Mouse (Mus musculus) testis, adult 2 months (tissue): Measurements from ENCODE around the gene Brinp2. TPM values are rescaled to one million over a fixed set of nuclear protein-coding genes. Genes with fewer than 3 reads are reported as not detected.
A peak's percentile ranks its signal among the peaks of the same experiment; 100 is the strongest.

Experiments used
- H3K27ac ChIP-seq: fragments of 200-500 bp; 2 replicates; pipeline ENCODE4 v1.5.1; 2012; ENCODE audit warnings: low read depth, low read length; ENCODE audit not compliant: control insufficient read depth, insufficient read depth
- H3K27me3 ChIP-seq: fragments of 200-500 bp; 2 replicates; pipeline ENCODE4 v1.6.1; 2012; ENCODE audit warnings: mild to moderate bottlenecking, low read length, moderate library complexity; ENCODE audit not compliant: control insufficient read depth, insufficient read depth
- H3K36me3 ChIP-seq: fragments of 200-500 bp; 2 replicates; pipeline ENCODE4 v1.6.1; 2012; ENCODE audit warnings: mild to moderate bottlenecking, low read length; ENCODE audit not compliant: control insufficient read depth, insufficient read depth
- H3K4me1 ChIP-seq: fragments of 200-500 bp; 2 replicates; pipeline ENCODE4 v1.6.1; 2012; ENCODE audit warnings: low read length; ENCODE audit not compliant: control insufficient read depth, insufficient read depth
- H3K4me3 ChIP-seq: fragments of 200-500 bp; 2 replicates; pipeline ENCODE4 v1.5.1; 2012; ENCODE audit warnings: low read depth, mild to moderate bottlenecking, low read length, moderate library complexity, mixed read lengths; ENCODE audit not compliant: control insufficient read depth
- CTCF ChIP-seq: fragments of 200-500 bp; IDR thresholded peaks from 2 replicates; pipeline ENCODE4 v1.5.1; 2012; ENCODE audit warnings: low read depth, mild to moderate bottlenecking, inconsistent platforms, low read length, moderate library complexity; ENCODE audit not compliant: control insufficient read depth, insufficient read depth, insufficient replicate concordance
- POLR2A ChIP-seq: fragments of 200-500 bp; IDR thresholded peaks from 2 replicates; pipeline ENCODE4 v1.6.1; 2012; ENCODE audit warnings: low read depth, mild to moderate bottlenecking, inconsistent platforms, low read length, moderate library complexity; ENCODE audit not compliant: control insufficient read depth
- polyA plus RNA-seq: library from polyadenylated mRNA; depleted of rRNA; stranded (reverse); fragments of >200 nt; gene quantifications from 2 replicates; pipeline ENCODE4 v1.2.3, GENCODE M21; 2012; rRNA removed

Gene Brinp2
- polyA plus RNA-seq, 1 experiment = 0.07 TPM

- H3K27ac ChIP-seq = no peak overlapping the region
- H3K4me3 ChIP-seq = no peak overlapping the region
- TF ChIP-seq POLR2A = no peak
- no peak for TF ChIP-seq CTCF
- H3K27me3 ChIP-seq = no peaks in the 10 kb centered on the region
- H3K4me1 ChIP-seq = no peaks in the 10 kb centered on the region; the same call in 1 of the 2 replicates
- no peaks in the 10 kb centered on the region for H3K36me3 ChIP-seq
Measured at GRCm38 (mm10) chr1:158215581-158215980, 140.5 kb downstream of the Brinp2 start.

- Histone ChIP-seq H3K36me3 (no peaks in the 10 kb centered on the region), H3K27me3 (no peaks in the 10 kb centered on the region), H3K27ac (no peak overlapping the region), H3K4me3 (no peak overlapping the region), H3K4me1 (no peaks in the 10 kb centered on the region; the same call in 1 of the 2 replicates)
- TF ChIP-seq CTCF (peak; percentile 45; the same call in 1 of the 2 replicates), POLR2A (no peak)
Measured at GRCm38 (mm10) chr1:158214743-158215142, 141.4 kb downstream of the Brinp2 start.

GRCm38 (mm10) chr1:158213736-158214135, 142.4 kb downstream of the Brinp2 start:
- no peaks in the 10 kb centered on the region for H3K27me3 ChIP-seq
- TF ChIP-seq CTCF = no peak
- TF ChIP-seq POLR2A = no peak
- peaks cover 4% of the 10 kb centered on the region for H3K4me1 ChIP-seq
- H3K4me3 ChIP-seq = no peak overlapping the region
- H3K27ac ChIP-seq = no peak overlapping the region
- no peaks in the 10 kb centered on the region for H3K36me3 ChIP-seq

- H3K36me3 ChIP-seq = no peaks in the 10 kb centered on the region
- H3K4me3 ChIP-seq = no peak overlapping the region
- TF ChIP-seq POLR2A = no peak
- TF ChIP-seq CTCF = no peak
- peaks cover 4% of the 10 kb centered on the region; the same call in 1 of the 2 replicates for H3K4me1 ChIP-seq
- H3K27me3 ChIP-seq = no peaks in the 10 kb centered on the region
- no peak overlapping the region for H3K27ac ChIP-seq
Measured at GRCm38 (mm10) chr1:158207620-158208019, 148.5 kb downstream of the Brinp2 start.

- Histone ChIP-seq H3K4me3 (no peak overlapping the region), H3K4me1 (no peaks in the 10 kb centered on the region), H3K27me3 (no peaks in the 10 kb centered on the region), H3K27ac (no peak overlapping the region), H3K36me3 (no peaks in the 10 kb centered on the region)
- TF ChIP-seq POLR2A (no peak), CTCF (no peak)
Measured at GRCm38 (mm10) chr1:158202932-158203331, 153.2 kb downstream of the Brinp2 start.

Other genes starting within 250 kb of the Brinp2 start
- 0.28 and 0.81 TPM in 2 replicates for gene Astn1, start 5.9 kb upstream of the Brinp2 start, polyA plus RNA-seq